Mouse (Mus musculus) cerebellum, adult 2 months (tissue): ENCODE data around the gene Syce2. TPM values are rescaled to one million over a fixed set of nuclear protein-coding genes. Genes with fewer than 3 reads are reported as not detected.

Source experiments
- DNase-seq, 2 experiments: peaks; one replicate each; pipeline ENCODE4 v3.0.0; 2021
- H3K27ac ChIP-seq: fragments of 200-500 bp; 2 replicates; pipeline ENCODE4 v1.5.1; 2012; ENCODE audit warnings: low read length, control low read depth, inconsistent platforms; ENCODE audit not compliant: insufficient read depth
- H3K27me3 ChIP-seq: fragments of 200-500 bp; 2 replicates; pipeline ENCODE4 v1.6.1; 2012; ENCODE audit warnings: inconsistent platforms, mild to moderate bottlenecking, low read length, moderate library complexity; ENCODE audit not compliant: control insufficient read depth, insufficient read depth
- H3K4me1 ChIP-seq: fragments of 200-500 bp; 2 replicates; pipeline ENCODE4 v1.6.1; 2011; ENCODE audit warnings: low read length; ENCODE audit not compliant: control insufficient read depth, insufficient read depth
- H3K4me3 ChIP-seq: fragments of 200-500 bp; replicated peaks from 2 replicates; pipeline ENCODE3; 2011; ENCODE audit warnings: mild to moderate bottlenecking, low read depth, low read length, control low read depth; ENCODE audit not compliant: insufficient read depth
- CTCF ChIP-seq: fragments of 200-500 bp; IDR thresholded peaks from 2 replicates; pipeline ENCODE4 v1.5.1; 2011; ENCODE audit warnings: low read depth, mild to moderate bottlenecking, control low read depth, low read length, moderate library complexity, borderline replicate concordance; ENCODE audit not compliant: insufficient read depth
- POLR2A ChIP-seq: fragments of 200-500 bp; IDR thresholded peaks from 2 replicates; pipeline ENCODE4 v1.6.1; 2011; ENCODE audit warnings: low read length, control low read depth, borderline replicate concordance; ENCODE audit not compliant: insufficient read depth
- WGBS: fragments of 180-500 bp; shearing (Covaris S2); methylation state at CpG from one replicate; pipeline ENCODE4 v1.1.7; 2018; 5-methylcytosine and 5-hydroxymethylcytosine counted together
- polyA plus RNA-seq: library from polyadenylated mRNA; depleted of rRNA; stranded (reverse); fragments of >200 nt; gene quantifications from 2 replicates; pipeline ENCODE4 v1.2.3, GENCODE M21; 2012

The Syce2 gene
- polyA plus RNA-seq, 1 experiment, result 7.5 TPM

DNA sequence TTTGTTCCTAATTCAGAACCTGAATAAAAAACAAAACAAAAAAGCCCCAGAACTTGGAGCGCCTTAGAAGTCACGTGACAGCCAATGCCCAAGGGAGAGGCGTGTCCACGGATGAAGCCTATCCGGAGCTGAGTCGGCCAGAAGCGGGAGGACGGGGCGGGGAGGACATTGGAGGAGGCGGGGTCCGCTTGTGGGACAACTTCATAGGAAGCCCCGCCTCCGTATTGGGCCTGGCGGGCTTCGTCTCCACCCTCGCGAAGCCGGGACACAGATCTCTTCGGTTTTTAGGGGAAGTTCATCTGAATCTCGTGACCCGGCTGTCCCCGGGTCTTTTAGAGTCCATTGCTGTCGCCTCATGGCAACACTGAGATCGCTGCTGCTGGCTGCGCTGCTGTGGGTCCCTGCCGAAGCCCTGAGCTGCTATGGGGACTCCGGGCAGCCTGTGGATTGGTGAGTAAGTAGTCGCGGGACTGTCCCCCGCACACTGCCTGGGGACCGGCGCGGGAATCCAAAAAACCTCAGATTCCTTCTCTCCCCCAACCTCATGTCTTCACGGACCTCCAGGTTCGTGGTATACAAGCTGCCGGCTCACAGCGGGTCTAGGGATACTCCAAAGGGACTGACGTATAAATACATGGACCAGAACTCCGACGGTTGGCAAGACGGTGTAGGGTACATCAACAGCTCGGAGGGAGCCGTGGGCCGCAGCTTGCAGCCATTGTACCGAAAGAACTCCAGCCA lies 36.7 kb downstream of the Syce2 start, which contains the start of gene Dnase2a:
Gene Dnase2a (plus strand): TSS at position 140 of the 741 bp plus-strand sequence.
- Histone ChIP-seq H3K27ac (peak within 1 kb of the TSS; percentile 19; the same call in 1 of the 2 replicates), H3K27me3 (no peaks in the 10 kb centered on the region), H3K4me1 (peaks cover 34% of the 10 kb centered on the region), H3K4me3 (peak within 1 kb of the TSS; percentile 58)
- 3% methylated on average over 45 of the region's 45 CpGs for WGBS
- peak; percentile 81 to 87 for DNase-seq
- no peak for TF ChIP-seq CTCF
- no peak for TF ChIP-seq POLR2A

DNA sequence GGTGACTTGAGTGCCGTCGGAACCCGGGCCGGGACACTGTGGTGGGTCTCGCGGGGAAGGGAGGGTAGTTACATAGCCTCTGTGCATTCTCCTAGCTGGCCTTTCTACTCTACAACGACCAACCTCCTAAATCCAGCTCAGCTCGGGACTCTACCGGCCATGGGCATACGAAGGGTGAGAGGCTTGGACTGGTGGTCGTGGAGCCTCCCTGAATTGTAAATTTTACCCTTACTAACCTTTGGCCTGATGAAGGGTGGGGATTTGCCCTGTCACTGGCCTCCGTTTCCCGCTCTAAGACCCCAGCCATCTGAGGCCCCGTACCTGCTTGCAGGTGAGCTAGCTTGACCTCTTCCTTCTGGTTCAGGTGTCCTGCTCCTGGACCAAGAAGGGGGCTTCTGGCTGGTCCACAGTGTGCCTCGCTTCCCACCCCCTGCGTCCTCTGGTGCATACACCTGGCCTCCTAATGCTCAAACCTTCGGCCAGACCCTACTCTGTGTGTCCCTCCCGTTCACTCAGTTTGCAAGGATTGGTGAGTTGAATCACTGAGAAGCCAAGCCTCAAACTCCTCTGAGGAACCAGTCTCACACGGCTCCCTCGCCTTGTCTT lies 37.4 kb downstream of the Syce2 start:
- H3K27ac ChIP-seq, result no peak overlapping the region
- H3K4me1 ChIP-seq, result peaks cover 34% of the 10 kb centered on the region
- peak overlapping the region; percentile 58 for H3K4me3 ChIP-seq
- H3K27me3 ChIP-seq, result no peaks in the 10 kb centered on the region
- 58% methylated on average over 20 of the region's 20 CpGs for WGBS
- no peak for DNase-seq
- no peak for TF ChIP-seq POLR2A
- TF ChIP-seq CTCF, result no peak

DNA sequence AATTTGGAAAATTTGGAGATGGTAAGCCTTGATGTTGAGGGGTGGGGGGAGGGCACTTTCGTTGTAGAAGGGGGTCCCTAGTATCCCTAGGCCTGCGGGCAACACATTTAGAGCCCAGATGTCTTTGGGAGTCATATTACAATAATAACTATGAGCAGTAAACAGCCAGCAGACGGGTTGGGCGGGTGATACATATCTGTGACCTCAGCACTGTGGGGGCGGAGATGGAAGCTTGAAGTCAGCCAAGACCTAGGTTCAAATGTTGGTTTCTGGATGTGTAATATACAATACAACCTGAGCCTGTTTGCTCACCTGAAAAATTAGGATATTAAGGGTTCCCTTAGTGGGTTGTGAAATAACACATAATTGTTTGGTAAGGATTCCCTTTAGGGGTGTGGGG lies 38.0 kb downstream of the Syce2 start:
- Histone ChIP-seq H3K27me3 (no peaks in the 10 kb centered on the region), H3K4me1 (peaks cover 34% of the 10 kb centered on the region), H3K4me3 (no peak overlapping the region), H3K27ac (peak overlapping the region; percentile 6)
- 75% methylated on average over 5 of the region's 5 CpGs for WGBS
- TF ChIP-seq CTCF, result no peak
- TF ChIP-seq POLR2A, result no peak
- DNase-seq, result no peak

DNA sequence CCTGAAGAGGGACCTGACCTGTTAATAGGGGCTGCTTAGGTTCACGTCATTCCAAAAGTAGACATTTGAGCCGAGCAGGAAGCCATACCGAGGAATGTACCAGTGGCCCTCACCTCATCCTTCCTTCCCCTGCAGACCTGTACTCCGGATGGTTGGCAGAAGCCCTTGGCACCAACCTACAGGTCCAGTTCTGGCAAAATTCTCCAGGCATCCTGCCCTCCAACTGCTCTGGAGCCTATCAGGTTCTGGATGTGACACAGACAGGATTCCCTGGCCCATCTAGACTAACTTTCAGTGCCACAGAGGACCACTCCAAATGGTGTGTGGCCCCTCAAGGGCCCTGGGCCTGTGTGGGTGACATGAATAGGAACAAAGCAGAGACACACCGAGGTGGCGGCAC lies 38.6 kb downstream of the Syce2 start:
- WGBS, result 10% methylated on average over 6 of the region's 6 CpGs
- TF ChIP-seq CTCF (no peak), POLR2A (0 out of 2 replicates have a peak, but pooled peaks have one; percentile 18)
- H3K27ac ChIP-seq, result peak overlapping the region; percentile 38
- peak; percentile 81 to 90 for DNase-seq
- no peaks in the 10 kb centered on the region for H3K27me3 ChIP-seq
- H3K4me3 ChIP-seq, result peak overlapping the region; percentile 12
- peaks cover 34% of the 10 kb centered on the region for H3K4me1 ChIP-seq

DNA sequence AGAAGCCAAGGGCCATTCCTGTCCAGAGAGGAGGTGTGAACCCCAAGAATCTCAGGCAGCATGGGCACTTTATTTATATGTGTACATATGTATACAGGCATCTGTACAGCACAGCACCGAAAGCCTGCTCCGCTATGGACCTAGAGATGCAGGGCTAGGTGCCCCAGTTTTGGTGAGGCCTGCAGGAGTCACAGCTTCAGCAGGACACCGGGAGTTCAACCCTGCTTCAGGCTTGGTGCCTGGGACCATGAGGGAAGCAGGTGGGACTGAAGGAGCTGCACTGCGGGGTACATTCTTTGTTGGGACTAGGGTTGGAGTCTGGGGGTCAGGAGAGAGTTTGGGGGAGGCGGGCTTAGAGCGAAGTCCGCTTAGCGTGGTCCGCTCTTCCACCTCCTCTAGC lies 39.9 kb downstream of the Syce2 start:
- WGBS, result 84% methylated on average over 9 of the region's 9 CpGs
- no peaks in the 10 kb centered on the region for H3K27me3 ChIP-seq
- H3K4me3 ChIP-seq, result no peak overlapping the region
- no peak overlapping the region for H3K27ac ChIP-seq
- DNase-seq, result no peak
- TF ChIP-seq POLR2A (no peak), CTCF (no peak)
- H3K4me1 ChIP-seq, result peaks cover 34% of the 10 kb centered on the region

GRCm38 (mm10) chr8:84912391-84912790 lies 40.5 kb downstream of the Syce2 start:
- peak in 1 of 2 experiments; percentile 36 for DNase-seq
- no peaks in the 10 kb centered on the region for H3K27me3 ChIP-seq
- peaks cover 34% of the 10 kb centered on the region for H3K4me1 ChIP-seq
- H3K4me3 ChIP-seq, result peak overlapping the region; percentile 55
- TF ChIP-seq CTCF (no peak), POLR2A (no peak)
- H3K27ac ChIP-seq, result peak overlapping the region; percentile 90
- 40% methylated on average over 27 of the region's 27 CpGs for WGBS

GRCm38 (mm10) chr8:84912895-84913501 lies 41.1 kb downstream of the Syce2 start:
- H3K4me1 ChIP-seq, result peaks cover 34% of the 10 kb centered on the region
- peak overlapping the region; percentile 90 for H3K27ac ChIP-seq
- H3K27me3 ChIP-seq, result no peaks in the 10 kb centered on the region
- peak; percentile 84; the same call in 1 of the 2 replicates for TF ChIP-seq POLR2A
- no peak for TF ChIP-seq CTCF
- 4% methylated on average over 55 of the region's 55 CpGs for WGBS
- peak; percentile 88 to 93 for DNase-seq
- H3K4me3 ChIP-seq, result peak overlapping the region; percentile 55
